Mouse (Mus musculus) spleen, postnatal 14 days (tissue): ENCODE measurements at regions not wholly inside any gene's neighbourhood (a gene's known extent, or its start where the extent isn't known, plus 50 kb on each side); places are given as distances from the start of the nearest gene placed in this dataset.
A peak's percentile ranks its signal among the peaks of the same experiment; 100 is the strongest.

Experiments
- DNase-seq, 2 experiments: peaks; one replicate each; pipeline ENCODE4 v3.0.0; 2021 to 2022; ENCODE audit warnings: low spot score in 2 of 2

- peak in 1 of 2 experiments; percentile 0 for DNase-seq
Observed at GRCm38 (mm10) chr12:19387706-19388105, 566.6 kb upstream of the Gm21863 start.
